Mouse (Mus musculus) ES-Bruce4 (cell line): ENCODE data around the gene Rnf185. TPM values are rescaled to one million over a fixed set of nuclear protein-coding genes. Genes with fewer than 3 reads are reported as not detected.

Source experiments
- H3K27ac ChIP-seq: 2 replicates; pipeline ENCODE4 v1.5.1; 2012; ENCODE audit warnings: low read length, inconsistent platforms; ENCODE audit not compliant: insufficient read depth
- H3K27me3 ChIP-seq: 2 replicates; pipeline ENCODE4 v1.6.1; 2012; ENCODE audit warnings: mild to moderate bottlenecking, low read length, inconsistent platforms; ENCODE audit not compliant: control insufficient read depth, poor library complexity, insufficient read depth, severe bottlenecking
- H3K36me3 ChIP-seq: 2 replicates; pipeline ENCODE4 v1.6.1; 2012; ENCODE audit warnings: inconsistent platforms, mild to moderate bottlenecking, low read length, moderate library complexity; ENCODE audit not compliant: control insufficient read depth, poor library complexity, insufficient read depth, severe bottlenecking
- H3K4me1 ChIP-seq: one replicate; pipeline ENCODE4 v1.8.1; 2011; ENCODE audit warnings: low read length; ENCODE audit not compliant: control insufficient read depth, insufficient read depth
- H3K4me3 ChIP-seq: 2 replicates; pipeline ENCODE4 v1.5.1; 2011; ENCODE audit warnings: low read depth, mild to moderate bottlenecking, low read length
- H3K9ac ChIP-seq: 2 replicates; pipeline ENCODE4 v1.6.1; 2012; ENCODE audit warnings: low read depth, mild to moderate bottlenecking, inconsistent platforms; ENCODE audit not compliant: poor library complexity, severe bottlenecking
- H3K9me3 ChIP-seq: replicated peaks from 2 replicates; pipeline ENCODE4 v1.6.1; 2012; ENCODE audit warnings: mild to moderate bottlenecking, low read length, inconsistent platforms; ENCODE audit not compliant: control insufficient read depth, poor library complexity, insufficient read depth, severe bottlenecking
- CTCF ChIP-seq: IDR thresholded peaks from one replicate; pipeline ENCODE4 v1.8.1; 2011; ENCODE audit warnings: low read depth, low read length
- EP300 ChIP-seq: IDR thresholded peaks from 2 replicates; pipeline ENCODE4 v1.6.1; 2011; ENCODE audit warnings: low read depth, low read length; ENCODE audit not compliant: insufficient read depth
- POLR2A ChIP-seq: IDR thresholded peaks from one replicate; pipeline ENCODE4 v1.8.1; 2011; ENCODE audit warnings: low read length; ENCODE audit not compliant: insufficient read depth
- polyA plus RNA-seq: library from polyadenylated mRNA; stranded (reverse); fragments of >200 nt; gene quantifications from 2 replicates; pipeline ENCODE4 v1.2.4, GENCODE M21; 2011; ENCODE audit warnings: low read depth; ENCODE audit not compliant: missing spikeins, insufficient read depth, insufficient read length

Gene Rnf185
- polyA plus RNA-seq, 1 experiment, result 21.4 TPM

- Histone ChIP-seq H3K36me3 (0 out of 2 replicates have a peak, but pooled peaks cover 2% of the 10 kb centered on the region), H3K9ac (no peak overlapping the region), H3K4me3 (no peak overlapping the region), H3K9me3 (no peaks in the 10 kb centered on the region), H3K27ac (peak overlapping the region; percentile 55), H3K27me3 (no peaks in the 10 kb centered on the region), H3K4me1 (peaks cover 4% of the 10 kb centered on the region)
- TF ChIP-seq CTCF (no peak), POLR2A (no peak), EP300 (no peak)
Measured at GRCm38 (mm10) chr11:3396562-3396961, 55.6 kb downstream of the Rnf185 start.

- Histone ChIP-seq H3K9ac (no peak overlapping the region), H3K4me1 (peaks cover 5% of the 10 kb centered on the region)
Measured at GRCm38 (mm10) chr11:3396091-3396490, 56.1 kb downstream of the Rnf185 start.

GRCm38 (mm10) chr11:3394520-3394919, 57.6 kb downstream of the Rnf185 start:
- TF ChIP-seq POLR2A (no peak), CTCF (no peak), EP300 (no peak)
- no peaks in the 10 kb centered on the region for H3K27me3 ChIP-seq
- H3K36me3 ChIP-seq, result 0 out of 2 replicates have a peak, but pooled peaks cover 2% of the 10 kb centered on the region

More at GRCm38 (mm10) chr11:3396091-3396490, 56.1 kb downstream of the Rnf185 start:
- Histone ChIP-seq H3K36me3 (0 out of 2 replicates have a peak, but pooled peaks cover 2% of the 10 kb centered on the region), H3K27me3 (no peaks in the 10 kb centered on the region), H3K27ac (no peak overlapping the region), H3K9me3 (no peaks in the 10 kb centered on the region), H3K4me3 (no peak overlapping the region)
- TF ChIP-seq POLR2A (no peak), CTCF (no peak), EP300 (no peak)

GRCm38 (mm10) chr11:3392526-3392925, 59.6 kb downstream of the Rnf185 start:
- 0 out of 2 replicates have a peak, but pooled peaks cover 2% of the 10 kb centered on the region for H3K36me3 ChIP-seq
- no peak overlapping the region for H3K4me3 ChIP-seq
- TF ChIP-seq POLR2A (no peak), CTCF (no peak), EP300 (no peak)

More at GRCm38 (mm10) chr11:3394520-3394919, 57.6 kb downstream of the Rnf185 start:
- Histone ChIP-seq H3K9ac (no peak overlapping the region), H3K4me3 (no peak overlapping the region), H3K4me1 (peaks cover 5% of the 10 kb centered on the region), H3K27ac (no peak overlapping the region), H3K9me3 (no peaks in the 10 kb centered on the region)

GRCm38 (mm10) chr11:3390789-3391188, 61.4 kb downstream of the Rnf185 start:
- Histone ChIP-seq H3K4me3 (no peak overlapping the region), H3K9me3 (no peaks in the 10 kb centered on the region), H3K27ac (peak overlapping the region; percentile 91), H3K4me1 (peaks cover 5% of the 10 kb centered on the region), H3K27me3 (no peaks in the 10 kb centered on the region), H3K9ac (0 out of 2 replicates have a peak overlapping the region, but pooled peaks have one; percentile 23), H3K36me3 (0 out of 2 replicates have a peak, but pooled peaks cover 2% of the 10 kb centered on the region)
- TF ChIP-seq EP300 (no peak), POLR2A (no peak)

More at GRCm38 (mm10) chr11:3392526-3392925, 59.6 kb downstream of the Rnf185 start:
- H3K9me3 ChIP-seq, result no peaks in the 10 kb centered on the region
- peaks cover 5% of the 10 kb centered on the region for H3K4me1 ChIP-seq
- H3K9ac ChIP-seq, result no peak overlapping the region
- no peak overlapping the region for H3K27ac ChIP-seq
- no peaks in the 10 kb centered on the region for H3K27me3 ChIP-seq

GRCm38 (mm10) chr11:3389996-3390395, 62.2 kb downstream of the Rnf185 start:
- 0 out of 2 replicates have a peak overlapping the region, but pooled peaks have one; percentile 23 for H3K9ac ChIP-seq
- no peaks in the 10 kb centered on the region for H3K36me3 ChIP-seq
- no peak for TF ChIP-seq POLR2A
- TF ChIP-seq EP300, result 0 out of 2 replicates have a peak, but pooled peaks have one; percentile 34
- H3K27me3 ChIP-seq, result no peaks in the 10 kb centered on the region
- H3K4me3 ChIP-seq, result no peak overlapping the region
- peak overlapping the region; percentile 91 for H3K27ac ChIP-seq
- no peaks in the 10 kb centered on the region for H3K9me3 ChIP-seq
- peaks cover 5% of the 10 kb centered on the region for H3K4me1 ChIP-seq
